Mouse (Mus musculus) cerebellum, adult 18-20 months (tissue): ENCODE results near the gene Spata17.

Source experiments
- DNase-seq, 2 experiments: peaks; one replicate each; pipeline ENCODE4 v3.0.0; 2021

Spata17 gene

GRCm38 (mm10) chr1:187077043-187077334 lies 138.3 kb downstream of the Spata17 start:
- DNase-seq, result no peak

GRCm38 (mm10) chr1:187076198-187077042 lies 138.8 kb downstream of the Spata17 start:
- DNase-seq, result no peak

GRCm38 (mm10) chr1:187059874-187060273 lies 155.4 kb downstream of the Spata17 start:
- no peak for DNase-seq

- no peak for DNase-seq
Observed at GRCm38 (mm10) chr1:187054333-187054732, 160.9 kb downstream of the Spata17 start.

- DNase-seq, result no peak
Observed at GRCm38 (mm10) chr1:187053862-187054261, 161.4 kb downstream of the Spata17 start.

- DNase-seq, result no peak
Observed at GRCm38 (mm10) chr1:187052532-187052931, 162.7 kb downstream of the Spata17 start.

GRCm38 (mm10) chr1:187051296-187051695 lies 164.0 kb downstream of the Spata17 start:
- DNase-seq, result no peak

GRCm38 (mm10) chr1:187048681-187049288 lies 166.5 kb downstream of the Spata17 start:
- no peak for DNase-seq

- DNase-seq, result no peak
Observed at GRCm38 (mm10) chr1:187044726-187045125, 170.5 kb downstream of the Spata17 start.

GRCm38 (mm10) chr1:187039801-187040200 lies 175.5 kb downstream of the Spata17 start:
- no peak for DNase-seq

- DNase-seq, result no peak
Observed at GRCm38 (mm10) chr1:187035785-187036184, 179.5 kb downstream of the Spata17 start.

- peak; percentile 15 for DNase-seq
Observed at GRCm38 (mm10) chr1:187031796-187032195, 183.5 kb downstream of the Spata17 start.

GRCm38 (mm10) chr1:187028841-187029240 lies 186.4 kb downstream of the Spata17 start:
- DNase-seq, result no peak

GRCm38 (mm10) chr1:187020011-187020410 lies 195.3 kb downstream of the Spata17 start:
- no peak for DNase-seq

GRCm38 (mm10) chr1:187016116-187016515 lies 199.1 kb downstream of the Spata17 start:
- DNase-seq, result no peak

GRCm38 (mm10) chr1:187015673-187016072 lies 199.6 kb downstream of the Spata17 start:
- no peak for DNase-seq

GRCm38 (mm10) chr1:187014141-187014540 lies 201.1 kb downstream of the Spata17 start:
- no peak for DNase-seq

- no peak for DNase-seq
Observed at GRCm38 (mm10) chr1:187011601-187012000, 203.7 kb downstream of the Spata17 start.

- DNase-seq, result no peak
Observed at GRCm38 (mm10) chr1:187010071-187010470, 205.2 kb downstream of the Spata17 start.

GRCm38 (mm10) chr1:187008236-187008635 lies 207.0 kb downstream of the Spata17 start:
- no peak for DNase-seq

- no peak for DNase-seq
Observed at GRCm38 (mm10) chr1:187006227-187006925, 208.9 kb downstream of the Spata17 start.

- DNase-seq, result no peak
Observed at GRCm38 (mm10) chr1:187004306-187004705, 211.0 kb downstream of the Spata17 start.

- DNase-seq, result peak; percentile 8 to 11
Observed at GRCm38 (mm10) chr1:187003441-187003861, 211.8 kb downstream of the Spata17 start.
